Mouse (Mus musculus): Measurements from ENCODE around the gene Gm20765.
"Not testable (repeated sequence)": the region's sequence is repeated elsewhere in the genome, so short reads cannot be mapped to it uniquely, and the experiment has no call there.

GRCm38 (mm10) chr10:104176724-104177123 lies 8.6 kb upstream of the Gm20765 start, which contains the start of gene Gm21312:
- TF ChIP-seq TCF12 (IDR thresholded peaks at IDR 0.05; ENCODE audit: insufficient read depth, poor library complexity, severe bottlenecking); POLR2A (IDR thresholded peaks at IDR 0.05; ENCODE audit: insufficient read length, low read depth); USF1 (IDR thresholded peaks at IDR 0.05; ENCODE audit: low read depth); POLR2AphosphoS2 (IDR thresholded peaks at IDR 0.05; ENCODE audit: insufficient read length, low read depth); MAX (IDR thresholded peaks at IDR 0.05; ENCODE audit: low read depth); MYOG (IDR thresholded peaks at IDR 0.05; ENCODE audit: control insufficient read depth in 1 of 3, insufficient read depth in 1 of 3, insufficient read length in 2 of 3, low read depth in 2 of 3): not testable (repeated sequence)
